Mouse (Mus musculus) myocyte (in vitro differentiated cells): Measurements from ENCODE around the gene Mroh9. TPM values are rescaled to one million over a fixed set of nuclear protein-coding genes. Genes with fewer than 3 reads are reported as not detected.

ENCODE experiments used
- H3K27me3 ChIP-seq: one replicate; pipeline ENCODE4 v1.6.1; 2011; ENCODE audit not compliant: control insufficient read depth, insufficient read depth, insufficient read length
- H3K36me3 ChIP-seq: one replicate; pipeline ENCODE4 v1.6.1; 2011; ENCODE audit not compliant: control insufficient read depth, insufficient read depth
- H3K4me2 ChIP-seq: one replicate; pipeline ENCODE4 v1.6.1; 2011; ENCODE audit warnings: low read depth, control low read depth
- H3K4me3 ChIP-seq: one replicate; pipeline ENCODE4 v1.5.1; 2011; ENCODE audit warnings: mild to moderate bottlenecking, control low read depth, moderate library complexity
- H3K79me2 ChIP-seq: one replicate; pipeline ENCODE4 v1.6.1; 2011; ENCODE audit not compliant: control insufficient read depth, insufficient read depth
- H3ac ChIP-seq: one replicate; pipeline ENCODE4 v1.6.1; 2011; ENCODE audit not compliant: control insufficient read depth, insufficient read length
- CEBPB ChIP-seq: IDR thresholded peaks from 2 replicates; pipeline ENCODE4 v1.6.1; 2011; ENCODE audit warnings: mild to moderate bottlenecking, moderate library complexity; ENCODE audit not compliant: poor library complexity, insufficient read depth, severe bottlenecking
- E2F4 ChIP-seq: IDR thresholded peaks from one replicate; pipeline ENCODE4 v1.6.1; 2011; ENCODE audit warnings: mild to moderate bottlenecking, control low read depth, moderate library complexity; ENCODE audit not compliant: insufficient read depth
- MAX ChIP-seq: IDR thresholded peaks from one replicate; pipeline ENCODE4 v1.6.1; 2011; ENCODE audit warnings: low read depth, mild to moderate bottlenecking, control low read depth
- MYOD1 ChIP-seq, 3 experiments: IDR thresholded peaks; one replicate each; pipeline ENCODE4 v1.6.1; 2011; ENCODE audit warnings: control low read depth in 2 of 3, low read depth in 2 of 3, mild to moderate bottlenecking in 2 of 3, moderate library complexity in 1 of 3; ENCODE audit not compliant: insufficient read length in 2 of 3, control insufficient read depth in 1 of 3
- MYOG ChIP-seq, 3 experiments: IDR thresholded peaks; one replicate each; pipeline ENCODE4 v1.6.1; 2011; ENCODE audit warnings: control low read depth in 2 of 3, low read depth in 2 of 3, mild to moderate bottlenecking in 2 of 3; ENCODE audit not compliant: insufficient read length in 2 of 3, control insufficient read depth in 1 of 3, insufficient read depth in 1 of 3
- POLR2A ChIP-seq: IDR thresholded peaks from one replicate; pipeline ENCODE4 v1.6.1; 2011; ENCODE audit warnings: low read depth, mild to moderate bottlenecking, control low read depth, moderate library complexity; ENCODE audit not compliant: insufficient read length
- POLR2AphosphoS2 ChIP-seq: IDR thresholded peaks from one replicate; pipeline ENCODE4 v1.6.1; 2011; ENCODE audit warnings: low read depth, control low read depth; ENCODE audit not compliant: insufficient read length
- REST ChIP-seq: IDR thresholded peaks from one replicate; pipeline ENCODE4 v1.6.1; 2011; ENCODE audit warnings: mild to moderate bottlenecking, control low read depth, moderate library complexity; ENCODE audit not compliant: insufficient read depth, insufficient read length
- SRF ChIP-seq: IDR thresholded peaks from one replicate; pipeline ENCODE4 v1.6.1; 2011; ENCODE audit warnings: low read depth; ENCODE audit not compliant: control insufficient read depth, insufficient read length
- TCF12 ChIP-seq: IDR thresholded peaks from one replicate; pipeline ENCODE4 v1.6.1; 2011; ENCODE audit warnings: mild to moderate bottlenecking, control low read depth; ENCODE audit not compliant: poor library complexity, insufficient read depth, severe bottlenecking
- TCF3 ChIP-seq: IDR thresholded peaks from one replicate; pipeline ENCODE4 v1.6.1; 2011; ENCODE audit warnings: low read depth, control low read depth; ENCODE audit not compliant: insufficient read length
- USF1 ChIP-seq: IDR thresholded peaks from one replicate; pipeline ENCODE4 v1.6.1; 2011; ENCODE audit warnings: low read depth, mild to moderate bottlenecking, control low read depth, moderate library complexity
- polyA plus RNA-seq: library from polyadenylated mRNA; unstranded; fragments of >200 nt; fragmentation: generic; extraction: Trizol; gene quantifications from one replicate; pipeline ENCODE4 v1.2.1, GENCODE M21; 2012; ENCODE audit warnings: missing spikeins

Mroh9 gene
- not detected for polyA plus RNA-seq

- H3K36me3 ChIP-seq = no peaks in the 10 kb centered on the region
- H3K27me3 ChIP-seq = no peaks in the 10 kb centered on the region
- TF ChIP-seq TCF12 = no peak
- no peak for TF ChIP-seq MYOG (IDR thresholded peaks at IDR 0.05; ENCODE audit: control insufficient read depth in 1 of 3, insufficient read depth in 1 of 3, insufficient read length in 2 of 3, low read depth in 2 of 3)
- no peak for TF ChIP-seq POLR2A
- no peak for TF ChIP-seq CEBPB
- TF ChIP-seq TCF3 = no peak
- TF ChIP-seq MYOD1 (IDR thresholded peaks at IDR 0.05; ENCODE audit: control insufficient read depth in 1 of 3, insufficient read length in 2 of 3, low read depth in 2 of 3) = no peak
- TF ChIP-seq POLR2AphosphoS2 = no peak
- TF ChIP-seq E2F4 = no peak
- TF ChIP-seq SRF = no peak
- TF ChIP-seq USF1 = no peak
- TF ChIP-seq REST = no peak
- TF ChIP-seq MAX = no peak
- no peak within 1 kb of the TSS for H3K4me2 ChIP-seq
- H3ac ChIP-seq = no peak within 1 kb of the TSS
- H3K79me2 ChIP-seq = no peaks in the 10 kb centered on the region
- H3K4me3 ChIP-seq = no peak within 1 kb of the TSS
These were observed at the start of gene Mroh9 for GRCm38 (mm10) chr1:163085570-163085969. TSS of gene Mroh9 (minus strand) at chr1:163085670.

GRCm38 (mm10) chr1:163129976-163130375 is 44.5 kb upstream of the Mroh9 start:
- Histone ChIP-seq H3K4me2 (no peak overlapping the region), H3K36me3 (no peaks in the 10 kb centered on the region), H3K27me3 (no peaks in the 10 kb centered on the region), H3K4me3 (no peak overlapping the region), H3K79me2 (no peaks in the 10 kb centered on the region), H3ac (no peak overlapping the region)
- TF ChIP-seq POLR2AphosphoS2 (no peak), MYOD1 (IDR thresholded peaks at IDR 0.05; ENCODE audit: control insufficient read depth in 1 of 3, insufficient read length in 2 of 3, low read depth in 2 of 3) (no peak), USF1 (no peak), E2F4 (no peak), TCF12 (no peak), MAX (no peak), REST (no peak), TCF3 (no peak), POLR2A (no peak), CEBPB (no peak), MYOG (IDR thresholded peaks at IDR 0.05; ENCODE audit: control insufficient read depth in 1 of 3, insufficient read depth in 1 of 3, insufficient read length in 2 of 3, low read depth in 2 of 3) (no peak), SRF (no peak)

GRCm38 (mm10) chr1:163129129-163129900 is 43.8 kb upstream of the Mroh9 start:
- Histone ChIP-seq H3ac (no peak overlapping the region), H3K79me2 (no peaks in the 10 kb centered on the region), H3K4me3 (no peak overlapping the region), H3K27me3 (no peaks in the 10 kb centered on the region), H3K36me3 (no peaks in the 10 kb centered on the region), H3K4me2 (no peak overlapping the region)
- TF ChIP-seq CEBPB = no peak
- TF ChIP-seq REST = no peak
- no peak for TF ChIP-seq MAX
- TF ChIP-seq POLR2A = no peak
- no peak for TF ChIP-seq E2F4

GRCm38 (mm10) chr1:163126175-163126881 is 40.9 kb upstream of the Mroh9 start:
- Histone ChIP-seq H3K4me3 (no peak overlapping the region), H3K36me3 (no peaks in the 10 kb centered on the region), H3K27me3 (no peaks in the 10 kb centered on the region), H3K79me2 (no peaks in the 10 kb centered on the region), H3K4me2 (peak overlapping the region; percentile 71), H3ac (no peak overlapping the region)
- TF ChIP-seq POLR2AphosphoS2 (no peak), CEBPB (peak; percentile 69)

GRCm38 (mm10) chr1:163122414-163122813 is 36.9 kb upstream of the Mroh9 start:
- H3K79me2 ChIP-seq = no peaks in the 10 kb centered on the region
- no peak overlapping the region for H3ac ChIP-seq
- H3K27me3 ChIP-seq = no peaks in the 10 kb centered on the region
- no peak overlapping the region for H3K4me3 ChIP-seq
- H3K36me3 ChIP-seq = no peaks in the 10 kb centered on the region
- no peak for TF ChIP-seq MYOG (IDR thresholded peaks at IDR 0.05; ENCODE audit: control insufficient read depth in 1 of 3, insufficient read depth in 1 of 3, insufficient read length in 2 of 3, low read depth in 2 of 3)
- no peak for TF ChIP-seq REST
- no peak for TF ChIP-seq TCF3
- no peak for TF ChIP-seq MAX
- TF ChIP-seq E2F4 = no peak
- TF ChIP-seq CEBPB = no peak
- no peak for TF ChIP-seq POLR2AphosphoS2
- TF ChIP-seq SRF = no peak
- TF ChIP-seq POLR2A = no peak
- no peak for TF ChIP-seq MYOD1 (IDR thresholded peaks at IDR 0.05; ENCODE audit: control insufficient read depth in 1 of 3, insufficient read length in 2 of 3, low read depth in 2 of 3)
- TF ChIP-seq TCF12 = no peak
- TF ChIP-seq USF1 = no peak
- no peak overlapping the region for H3K4me2 ChIP-seq
